Mouse (Mus musculus) embryonic fibroblast, embryonic 13.5 days (primary cell): Measurements from ENCODE around the gene Fam24a.

Source experiments
- CTCF ChIP-seq: IDR thresholded peaks from 2 replicates; pipeline ENCODE4 v1.5.1; 2011; ENCODE audit warnings: mild to moderate bottlenecking, control low read depth, low read length, moderate library complexity, borderline replicate concordance; ENCODE audit not compliant: insufficient read depth
- POLR2A ChIP-seq: IDR thresholded peaks from 2 replicates; pipeline ENCODE4 v1.6.1; 2011; ENCODE audit warnings: low read depth, mild to moderate bottlenecking, control low read depth, low read length, moderate library complexity

DNA sequence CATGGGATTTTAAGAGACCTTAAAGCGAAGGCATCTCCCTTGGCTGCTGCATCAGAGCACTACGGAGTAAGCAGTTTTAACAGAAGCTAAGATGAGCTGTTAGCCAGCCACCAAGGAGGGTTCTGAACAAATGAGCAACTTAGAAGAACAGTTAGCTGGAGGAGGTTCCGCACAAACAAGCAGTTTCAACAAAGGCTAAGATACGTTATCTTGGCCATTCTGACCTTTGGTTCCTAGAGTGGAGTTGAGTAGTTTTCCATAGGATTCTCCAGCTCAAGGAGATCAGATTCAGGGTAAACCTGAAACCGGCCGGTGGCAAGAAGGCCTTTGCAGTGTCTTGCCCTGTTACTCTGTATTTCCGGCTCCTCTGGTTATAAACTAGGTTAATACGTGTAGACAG lies 30.5 kb downstream of the Fam24a start:
- no peak for TF ChIP-seq CTCF
- TF ChIP-seq POLR2A = no peak
